Mouse (Mus musculus): ENCODE results near the gene Tmem43.
A peak's percentile ranks its signal among the peaks of the same experiment; 100 is the strongest.
"Not testable (repeated sequence)": the region's sequence is repeated elsewhere in the genome, so short reads cannot be mapped to it uniquely, and the experiment has no call there.

Gene Tmem43

GRCm38 (mm10) chr6:91472868-91473804 is at the start of gene Tmem43, which contains the start of gene Chchd4:
TSS of gene Tmem43 (plus strand) at chr6:91473703.
TSS of gene Chchd4 (minus strand) at chr6:91473546.
- DNase-seq: peak; percentile 100

DNA sequence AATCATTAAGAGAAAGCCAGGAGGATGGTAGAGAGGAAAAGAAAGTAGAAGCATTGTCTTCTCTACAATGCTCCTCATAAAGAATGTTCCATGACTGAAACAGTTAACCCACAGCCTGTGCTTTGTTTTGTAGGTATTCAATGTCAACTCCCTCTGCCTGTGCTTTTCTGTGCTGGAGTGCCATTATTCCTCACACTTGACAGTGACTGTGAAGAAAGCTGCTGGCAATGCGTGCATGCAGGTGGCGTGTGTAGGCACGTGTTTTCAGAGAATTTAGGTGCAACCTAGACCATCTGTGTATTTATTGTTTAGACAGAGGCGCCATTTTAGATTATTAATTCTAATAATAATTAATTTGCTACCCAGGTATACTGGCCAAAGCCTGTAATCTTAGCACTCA is 49.4 kb upstream of the Tmem43 start:
- no peak for DNase-seq

- DNase-seq: peak; percentile 97
Measured at GRCm38 (mm10) chr6:91440474-91441144, 32.9 kb upstream of the Tmem43 start.

GRCm38 (mm10) chr6:91441145-91441662 is 32.3 kb upstream of the Tmem43 start:
- no peak for DNase-seq

DNA sequence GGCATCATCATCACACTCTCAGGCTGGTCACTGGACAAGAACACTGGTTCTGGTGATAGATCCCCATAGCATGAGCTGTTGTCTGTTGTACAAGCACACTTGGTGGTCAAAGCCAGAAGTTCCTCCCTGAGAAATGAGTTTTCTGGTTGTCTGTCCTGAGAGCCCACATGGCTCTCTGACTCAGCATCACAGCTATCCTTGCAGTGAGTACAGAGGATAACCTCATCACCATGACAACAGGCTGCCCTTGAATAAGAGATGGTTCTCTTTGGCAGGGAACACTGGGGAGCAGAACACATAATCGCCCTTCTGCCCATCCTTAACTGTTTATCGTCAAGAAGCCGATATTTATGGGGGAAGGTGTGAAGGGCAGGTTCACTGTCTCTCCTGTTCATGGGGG is 28.2 kb upstream of the Tmem43 start:
- DNase-seq: no peak

DNA sequence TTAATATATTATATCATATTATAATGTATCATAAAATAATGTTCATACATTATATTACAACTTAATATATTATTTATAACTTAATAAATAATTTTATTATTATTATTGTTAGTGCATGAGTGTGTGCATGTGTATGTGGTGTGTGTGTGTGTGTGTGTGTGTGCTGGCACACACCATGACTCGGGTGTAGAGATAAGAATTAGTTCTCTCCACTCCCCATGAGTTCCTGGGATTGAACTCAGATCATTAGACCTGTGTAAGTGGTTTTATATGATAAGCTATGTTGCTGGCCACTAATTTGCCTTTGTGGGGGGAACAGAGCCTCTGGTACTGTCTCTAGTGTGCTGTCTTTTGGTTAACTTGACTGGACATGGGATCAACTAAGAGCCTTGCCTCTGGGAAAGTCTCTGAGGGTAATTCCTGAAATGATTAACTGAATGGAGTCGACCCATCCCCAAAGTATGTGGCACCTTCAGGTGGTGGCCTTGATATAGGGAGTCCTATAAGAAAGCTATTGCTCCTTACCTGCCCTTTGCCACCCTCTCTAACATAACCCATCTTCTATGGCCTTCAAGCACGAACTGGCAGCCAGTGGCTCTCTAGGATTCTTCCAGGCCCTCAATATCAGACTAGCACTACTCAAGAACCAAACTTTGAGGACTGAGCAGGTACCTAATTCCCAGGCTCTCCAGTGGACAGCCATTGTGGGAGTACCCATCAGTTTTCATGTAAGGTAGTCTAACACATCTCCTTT is 23.9 kb upstream of the Tmem43 start:
- DNase-seq: no peak

DNA sequence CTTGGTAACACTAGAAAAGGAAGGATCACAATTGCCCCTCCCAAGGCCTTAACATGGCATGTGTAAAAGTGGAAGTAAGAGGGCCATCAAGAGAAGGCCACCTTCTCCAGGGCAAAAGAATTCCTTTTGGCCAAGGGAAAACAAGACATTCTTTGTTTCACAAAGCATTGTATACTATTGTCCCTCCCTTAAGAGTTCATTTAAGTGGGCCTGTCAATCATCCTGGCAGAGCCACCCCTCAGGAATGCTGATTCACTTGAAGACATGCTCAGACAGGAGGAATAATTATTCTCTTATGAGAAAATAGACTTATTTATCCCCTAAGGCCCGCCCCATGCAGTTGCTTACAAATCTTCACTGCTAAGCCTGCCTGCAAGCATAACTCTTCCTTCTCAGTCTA is 21.4 kb upstream of the Tmem43 start:
- no peak for DNase-seq

- DNase-seq: no peak
Measured at GRCm38 (mm10) chr6:91454546-91454945, 19.0 kb upstream of the Tmem43 start.

GRCm38 (mm10) chr6:91459471-91459870 is 14.0 kb upstream of the Tmem43 start:
- DNase-seq: no peak

GRCm38 (mm10) chr6:91465756-91466155 is 7.7 kb upstream of the Tmem43 start:
- DNase-seq: no peak

- DNase-seq: no peak
Measured at GRCm38 (mm10) chr6:91467106-91467505, 6.4 kb upstream of the Tmem43 start.

DNA sequence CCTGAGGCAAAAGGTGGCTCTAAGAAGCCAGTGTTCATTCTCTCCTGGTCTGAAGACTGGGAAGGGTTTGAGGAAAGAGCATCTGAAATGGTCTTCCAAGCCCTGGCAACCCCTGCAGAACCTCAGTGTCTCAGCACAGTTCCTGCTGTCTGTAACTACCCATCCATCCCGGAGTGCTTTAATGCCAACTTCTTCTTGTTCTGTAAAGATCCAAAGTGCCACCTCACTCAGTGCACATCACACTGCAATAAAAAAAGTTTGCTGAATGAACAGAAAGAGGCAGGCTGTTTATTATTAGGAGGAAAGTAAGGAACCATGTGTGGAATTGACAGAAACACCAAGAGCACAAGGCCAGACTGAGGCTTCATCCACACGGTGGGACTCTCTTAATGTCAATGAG is 2.8 kb upstream of the Tmem43 start:
- no peak for DNase-seq

DNA sequence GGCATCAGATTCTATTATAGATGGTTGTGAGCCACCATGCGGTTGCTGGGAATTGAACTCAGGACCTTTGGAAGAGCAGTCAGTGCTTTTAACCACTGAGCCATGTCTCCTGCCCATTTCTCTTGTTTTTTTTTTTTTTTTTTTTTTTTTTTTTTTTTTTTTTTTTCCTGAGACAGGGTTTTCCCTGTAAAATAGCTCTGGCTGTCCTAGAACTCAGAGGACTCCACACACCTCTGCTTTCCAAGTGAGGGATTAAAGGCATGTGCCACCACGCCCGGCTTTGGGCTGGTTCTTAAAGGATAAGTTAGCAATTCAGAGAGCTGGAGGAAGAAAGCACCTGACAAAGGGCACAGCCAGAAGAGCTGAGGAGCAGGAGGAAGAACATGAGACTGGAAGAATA is 2.1 kb upstream of the Tmem43 start:
- not testable (repeated sequence) for DNase-seq

GRCm38 (mm10) chr6:91472319-91472718 is 1.2 kb upstream of the Tmem43 start:
- DNase-seq: peak; percentile 46

GRCm38 (mm10) chr6:91473805-91474440 is 420 bp downstream of the Tmem43 start:
- DNase-seq: no peak

GRCm38 (mm10) chr6:91474441-91475190 is 1.1 kb downstream of the Tmem43 start:
- DNase-seq: peak; percentile 38

GRCm38 (mm10) chr6:91476541-91476940 is 3.0 kb downstream of the Tmem43 start:
- no peak for DNase-seq

DNA sequence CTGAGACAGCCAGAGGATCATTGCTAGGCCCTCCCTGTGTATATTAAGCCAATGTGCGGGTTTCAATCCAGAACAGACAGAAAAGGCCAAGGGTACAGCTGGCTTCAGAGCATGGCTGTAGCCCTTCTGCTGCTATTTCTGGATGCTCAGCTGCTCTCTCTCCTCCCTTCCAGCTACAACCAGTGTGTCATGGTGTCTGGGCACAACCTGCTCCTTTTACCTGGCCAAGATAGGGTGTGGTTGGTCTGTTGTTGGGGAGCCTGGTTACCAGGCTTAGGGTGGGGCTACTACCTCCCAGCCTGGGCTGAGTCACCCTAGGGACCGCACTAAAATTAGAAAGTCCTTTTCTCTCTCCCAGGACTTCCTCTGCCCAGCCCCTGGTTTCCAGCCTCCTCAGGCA is 9.9 kb downstream of the Tmem43 start:
- peak; percentile 26 for DNase-seq

- DNase-seq: no peak
Measured at GRCm38 (mm10) chr6:91486736-91487453, 13.4 kb downstream of the Tmem43 start.

- peak; percentile 90 for DNase-seq
Measured at GRCm38 (mm10) chr6:91488496-91489212, 15.2 kb downstream of the Tmem43 start.

All from lung, postnatal 36 days (tissue).